Mouse (Mus musculus): ENCODE measurements around the gene Satb2.
A peak's percentile ranks its signal among the peaks of the same experiment; 100 is the strongest.
"Not testable (repeated sequence)": the region's sequence is repeated elsewhere in the genome, so short reads cannot be mapped to it uniquely, and the experiment has no call there.

Gene Satb2

DNA sequence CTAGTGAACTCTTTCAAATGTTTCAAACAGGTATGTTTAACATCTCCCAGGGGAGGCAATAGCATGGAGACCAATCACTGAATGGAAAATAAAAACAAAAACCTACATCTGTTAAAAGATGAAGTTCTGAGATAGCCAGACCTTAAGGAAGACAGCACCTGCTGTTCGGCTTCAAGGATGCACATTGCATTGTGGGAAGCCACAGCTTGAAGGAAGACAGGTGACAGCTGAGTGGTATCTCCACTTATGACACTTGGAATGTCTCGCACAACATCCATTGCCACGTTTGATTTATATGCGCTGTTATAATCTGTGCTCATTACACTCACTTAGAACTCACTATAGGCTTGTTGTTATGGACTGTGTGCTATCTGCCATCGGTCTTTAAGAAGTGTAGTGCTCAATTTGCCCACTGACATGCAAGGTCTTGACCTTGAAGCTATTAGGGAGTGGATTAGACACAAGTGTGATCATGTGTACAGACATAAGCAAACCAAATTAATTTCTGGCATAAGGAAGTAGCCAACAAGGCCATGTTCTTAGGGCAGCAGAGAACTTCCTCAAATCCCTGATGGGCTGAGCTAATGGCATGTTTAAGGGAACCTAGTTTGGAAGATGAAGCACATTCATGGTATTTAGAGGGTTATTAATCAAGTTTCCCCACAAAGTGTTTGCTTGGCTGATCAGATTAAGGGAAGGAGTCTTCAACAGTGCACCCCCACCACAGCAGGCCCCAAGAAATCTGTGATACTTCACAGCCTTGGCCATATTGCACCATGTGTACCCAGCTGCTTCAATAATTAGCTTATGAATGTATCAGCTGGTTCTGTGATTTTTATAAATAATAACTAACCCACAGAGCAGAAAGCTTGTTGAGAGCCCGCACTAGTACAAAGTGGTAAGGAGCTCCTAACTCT is 144.2 kb downstream of the Satb2 start:
- DNase-seq (ENCODE audit: low read depth, low spot score), result no peak

DNA sequence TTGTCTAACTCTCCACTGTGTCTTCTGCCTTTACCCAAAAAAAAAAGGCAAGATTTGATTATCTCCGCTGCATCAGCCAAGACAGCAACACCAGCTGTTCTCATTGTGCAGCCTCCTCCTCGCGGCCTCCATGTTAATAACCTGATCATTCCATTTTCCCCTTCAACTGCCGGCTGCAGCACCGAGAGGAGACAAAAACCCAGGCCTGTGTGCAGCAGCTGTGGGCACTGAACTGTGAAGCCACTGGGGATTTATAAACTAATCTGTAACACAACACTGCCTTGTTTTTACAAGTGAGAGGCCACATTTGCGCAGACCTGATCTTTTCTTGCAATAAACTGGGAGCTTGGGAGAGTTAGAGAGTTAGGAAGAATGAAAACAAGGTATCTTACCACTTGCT is 145.1 kb downstream of the Satb2 start:
- DNase-seq (ENCODE audit: low read depth, low spot score), result peak; percentile 20

GRCm38 (mm10) chr1:56832738-56833137 is 145.7 kb downstream of the Satb2 start:
- no peak for DNase-seq (ENCODE audit: low read depth, low spot score)

DNA sequence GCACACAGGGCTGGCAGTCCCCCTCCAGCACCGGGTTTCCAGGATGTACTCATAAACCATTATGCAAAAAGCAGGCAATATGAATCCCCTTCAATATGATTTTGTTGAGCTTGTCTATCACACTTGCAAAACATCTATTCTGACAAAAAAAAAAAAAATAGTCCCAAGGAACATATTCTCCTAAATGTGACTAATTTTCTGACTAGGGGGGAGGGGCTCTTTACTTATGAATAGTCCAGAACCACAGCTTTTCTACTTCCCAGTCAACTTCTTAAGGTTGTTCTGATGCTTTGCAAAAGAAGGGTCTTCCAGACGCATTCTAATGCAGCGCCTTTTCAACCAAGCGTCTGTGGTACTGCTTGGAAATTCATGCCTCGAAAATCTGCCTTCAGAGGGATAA is 155.7 kb downstream of the Satb2 start:
- no peak for DNase-seq (ENCODE audit: low read depth, low spot score)

- DNase-seq (ENCODE audit: low read depth, low spot score), result no peak
Measured at GRCm38 (mm10) chr1:56822025-56822424, 156.4 kb downstream of the Satb2 start.

DNA sequence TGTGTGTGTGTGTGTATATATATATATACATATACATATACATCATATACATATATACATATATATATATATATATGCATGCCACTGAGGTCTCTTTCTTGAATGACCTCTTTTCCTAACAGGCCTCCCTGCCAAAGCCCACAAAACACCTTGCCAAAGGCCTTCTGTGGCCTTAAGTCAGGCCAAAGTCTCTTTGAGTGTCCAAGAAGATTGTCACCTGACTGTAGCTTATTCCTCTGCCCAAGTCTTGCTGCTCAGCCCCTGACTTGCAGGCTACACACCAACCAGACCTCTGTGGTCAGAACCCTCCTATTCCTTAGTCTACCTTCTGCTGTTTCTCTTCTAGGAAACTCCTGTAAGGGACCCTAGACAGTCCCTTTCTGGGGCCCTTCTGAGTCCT is 164.9 kb downstream of the Satb2 start:
- DNase-seq (ENCODE audit: low read depth, low spot score), result no peak

GRCm38 (mm10) chr1:56812961-56813360 is 165.5 kb downstream of the Satb2 start:
- no peak for DNase-seq (ENCODE audit: low read depth, low spot score)

DNA sequence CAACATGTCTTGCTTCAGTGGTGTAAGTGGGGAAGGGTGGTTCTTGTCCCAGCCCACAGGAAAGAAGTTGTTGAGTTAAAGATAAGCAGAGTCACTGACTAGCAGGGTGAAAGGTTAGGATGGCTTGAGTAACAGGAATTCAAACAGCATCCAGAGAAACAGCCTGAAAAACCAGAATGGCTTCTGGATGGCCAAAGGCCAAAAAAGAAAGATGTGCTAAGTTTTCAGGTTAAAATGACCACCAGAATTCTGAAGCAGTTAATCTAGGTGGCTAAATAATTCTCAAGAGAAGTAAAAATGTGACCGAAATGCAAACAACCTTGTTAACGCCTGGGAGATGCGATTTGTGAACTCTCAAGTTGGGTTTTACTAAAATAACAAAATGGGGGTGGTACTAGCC is 167.0 kb downstream of the Satb2 start:
- no peak for DNase-seq (ENCODE audit: low read depth, low spot score)

- DNase-seq (ENCODE audit: low read depth, low spot score), result no peak
Measured at GRCm38 (mm10) chr1:56806006-56806405, 172.4 kb downstream of the Satb2 start.

- DNase-seq (ENCODE audit: low read depth, low spot score), result no peak
Measured at GRCm38 (mm10) chr1:56800611-56801010, 177.8 kb downstream of the Satb2 start.

DNA sequence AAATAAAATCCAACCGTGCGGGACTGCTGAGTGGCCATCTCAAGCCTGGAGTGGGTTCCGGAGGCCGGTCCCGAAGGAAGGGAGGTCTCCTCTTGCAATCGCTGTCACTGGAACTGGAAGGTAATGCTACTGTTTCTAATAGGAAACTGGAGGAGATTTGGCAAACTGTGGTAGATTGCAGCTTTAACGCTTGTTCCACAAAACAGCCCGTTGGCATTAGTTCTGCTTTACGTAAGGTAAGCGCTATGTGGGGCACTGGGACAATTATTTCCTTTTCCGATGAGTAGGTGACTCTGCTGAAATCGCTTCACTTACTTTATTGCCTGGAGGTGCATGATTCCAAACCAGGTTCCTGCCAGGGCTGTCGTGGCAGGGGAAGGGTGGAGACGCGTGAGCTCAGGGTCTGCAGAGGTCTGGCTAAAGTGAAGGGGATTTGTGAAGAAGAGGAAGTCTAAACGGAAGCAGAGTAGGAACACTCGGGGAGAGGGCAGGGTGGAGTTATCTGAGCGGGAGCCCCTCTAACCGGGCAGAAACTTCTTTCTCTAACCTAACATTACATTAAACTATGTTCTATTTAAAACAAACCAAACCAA is 183.3 kb downstream of the Satb2 start:
- DNase-seq (ENCODE audit: low read depth, low spot score), result no peak

- DNase-seq (ENCODE audit: low read depth, low spot score), result no peak
Measured at GRCm38 (mm10) chr1:56789641-56790040, 188.8 kb downstream of the Satb2 start.

- DNase-seq (ENCODE audit: low read depth, low spot score), result not testable (repeated sequence)
Measured at GRCm38 (mm10) chr1:56782139-56782538, 196.3 kb downstream of the Satb2 start.

GRCm38 (mm10) chr1:56764205-56764604 is 214.2 kb downstream of the Satb2 start:
- no peak for DNase-seq (ENCODE audit: low read depth, low spot score)

GRCm38 (mm10) chr1:56761512-56761911 is 216.9 kb downstream of the Satb2 start:
- no peak for DNase-seq (ENCODE audit: low read depth, low spot score)

GRCm38 (mm10) chr1:56753283-56753682 is 225.2 kb downstream of the Satb2 start:
- no peak for DNase-seq (ENCODE audit: low read depth, low spot score)

- peak; percentile 52 for DNase-seq (ENCODE audit: low read depth, low spot score)
Measured at GRCm38 (mm10) chr1:56750693-56751092, 227.8 kb downstream of the Satb2 start.

DNA sequence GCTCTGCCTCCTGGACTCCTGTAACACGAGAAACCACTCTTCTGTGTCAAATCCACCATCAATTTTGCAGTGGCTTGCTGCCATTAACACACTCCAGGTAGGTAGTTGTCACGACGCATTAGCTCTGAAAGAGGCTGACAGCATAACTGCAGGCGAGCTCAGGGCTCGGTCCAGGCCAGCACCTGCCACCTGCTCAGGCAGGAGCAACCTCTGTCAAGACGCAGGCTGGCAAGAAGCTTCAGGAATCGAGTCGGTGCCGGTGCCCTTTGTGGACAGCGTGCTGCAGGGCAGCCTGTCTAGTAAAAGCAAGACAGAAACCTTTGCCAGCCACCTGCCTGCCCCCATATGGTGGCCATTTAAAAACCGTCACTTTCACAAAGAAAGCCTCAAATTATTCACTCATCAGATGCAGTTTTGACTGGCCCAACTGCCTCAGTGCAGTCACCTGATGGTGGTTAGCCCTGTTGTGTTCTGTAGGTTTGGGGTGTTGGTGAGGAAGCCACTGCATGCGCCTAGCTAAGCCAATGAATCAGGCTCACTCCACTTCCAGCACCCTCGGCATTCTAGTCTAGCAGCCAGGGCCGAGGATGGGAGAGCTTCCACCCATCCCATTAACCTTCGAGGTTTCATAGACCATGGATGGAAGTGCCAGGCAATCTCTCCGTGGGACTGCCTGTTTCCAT is 228.7 kb downstream of the Satb2 start:
- peak; percentile 40 for DNase-seq (ENCODE audit: low read depth, low spot score)

DNA sequence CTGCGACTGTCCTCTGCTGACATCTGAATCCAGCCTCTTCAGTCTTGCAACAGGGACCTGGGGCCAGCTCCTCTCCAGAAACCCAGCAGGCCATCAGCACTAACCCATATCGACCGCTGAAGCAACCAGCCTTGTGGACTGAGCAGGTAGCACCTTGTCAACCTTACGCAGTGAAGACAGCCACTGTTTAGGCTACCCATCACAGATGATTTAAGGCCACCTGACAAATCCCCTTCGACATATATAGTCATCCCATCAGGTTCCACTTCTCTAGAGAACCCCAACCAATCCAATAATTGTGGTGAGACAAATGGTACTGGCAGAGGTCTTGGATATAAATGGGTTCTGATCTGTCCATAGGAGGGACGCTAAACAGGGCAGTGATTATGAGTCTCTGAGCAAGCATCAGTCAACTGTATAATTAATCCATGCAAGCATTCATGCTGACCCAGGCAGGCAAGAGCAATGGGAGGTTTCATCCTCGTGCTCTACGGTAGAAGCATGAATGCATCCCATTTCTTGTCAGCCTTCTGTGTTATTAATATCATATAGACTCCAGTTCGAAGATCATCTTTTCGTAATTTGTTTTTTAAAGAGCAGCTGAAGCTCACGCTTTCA is 229.5 kb downstream of the Satb2 start:
- no peak for DNase-seq (ENCODE audit: low read depth, low spot score)
